16 mouse cellular contexts compared by ENCODE assay signal in genomic region chr8:31584661-31585060, GRCm38 (mm10).
A peak's percentile ranks its signal among the peaks of the same experiment; 100 is the strongest.
DNase-seq lines count a peak whose midpoint lies in the region; ATAC-seq and TF ChIP-seq lines count a peak whose summit lies in the region.
"Had no signal": no experiment of that assay in that cellular context is flagged by ENCODE, and none has a peak within 500 bp of the region (broad histone marks: within the 10 kb centered on the region; RNA-seq: fewer than 3 reads in every experiment).

No protein-coding gene starts in this region.

- no peaks in the 10 kb centered on the region for H3K27me3 ChIP-seq in lung, embryonic 14.5 days (ENCODE audit: insufficient read depth, low read length)
- no peaks in the 10 kb centered on the region for H3K27me3 ChIP-seq in lung, embryonic 16.5 days (ENCODE audit: control insufficient read depth, insufficient read depth, low read depth, low read length)
- H3K27me3 ChIP-seq: embryonic facial prominence, embryonic 12.5 days had no signal

- H3K4me1 ChIP-seq in lung, embryonic 14.5 days (ENCODE audit: insufficient read depth), result no peaks in the 10 kb centered on the region
- no peaks in the 10 kb centered on the region for H3K4me1 ChIP-seq in lung, embryonic 16.5 days (replicated peaks; ENCODE audit: control insufficient read depth, insufficient read depth, low read length)
- H3K4me1 ChIP-seq: embryonic facial prominence, embryonic 10.5 days; embryonic facial prominence, embryonic 12.5 days had no signal

- no peak overlapping the region for H3K4me2 ChIP-seq in lung, embryonic 14.5 days
- no peak overlapping the region for H3K4me2 ChIP-seq in lung, embryonic 16.5 days (ENCODE audit: low read depth, low read length)
- H3K4me2 ChIP-seq: embryonic facial prominence, embryonic 12.5 days had no signal

- H3K9me3 ChIP-seq in lung, embryonic 14.5 days (ENCODE audit: low read depth, low read length), result no peaks in the 10 kb centered on the region; the same call in 1 of the 2 replicates
- peaks cover 3% of the 10 kb centered on the region; the same call in 1 of the 2 replicates for H3K9me3 ChIP-seq in lung, embryonic 16.5 days (ENCODE audit: control insufficient read depth, low read length)
- H3K9me3 ChIP-seq: embryonic facial prominence, embryonic 12.5 days had no signal

- 55% methylated on average over 1 of the region's 1 CpGs for WGBS in lung, embryonic 14.5 days
- WGBS in lung, embryonic 16.5 days, result 54% methylated on average over 1 of the region's 1 CpGs

- H3K36me3 ChIP-seq in lung, embryonic 14.5 days (ENCODE audit: insufficient read depth), result no peaks in the 10 kb centered on the region
- no peaks in the 10 kb centered on the region for H3K36me3 ChIP-seq in lung, embryonic 16.5 days (ENCODE audit: control insufficient read depth, insufficient read depth, low read length)
- H3K36me3 ChIP-seq: embryonic facial prominence, embryonic 10.5 days; embryonic facial prominence, embryonic 12.5 days had no signal

- peak; percentile 90; the same call in 1 of the 2 replicates for ATAC-seq in lung, embryonic 14.5 days (ENCODE audit: insufficient read depth)
- peak; percentile 76 for ATAC-seq in lung, embryonic 16.5 days (ENCODE audit: low read depth)
- ATAC-seq: forebrain, embryonic 14.5 days; forebrain, embryonic 16.5 days had no signal

- no peak overlapping the region for H3K4me3 ChIP-seq in lung, embryonic 14.5 days (ENCODE audit: low read depth, low read length)
- H3K4me3 ChIP-seq in lung, embryonic 16.5 days (ENCODE audit: low read length), result no peak overlapping the region
- H3K4me3 ChIP-seq: embryonic facial prominence, embryonic 10.5 days; embryonic facial prominence, embryonic 12.5 days had no signal

- no peak overlapping the region for H3K27ac ChIP-seq in lung, embryonic 14.5 days (ENCODE audit: low read depth)
- H3K27ac ChIP-seq in lung, embryonic 16.5 days (ENCODE audit: low read length), result no peak overlapping the region
- H3K27ac ChIP-seq: embryonic facial prominence, embryonic 10.5 days; embryonic facial prominence, embryonic 12.5 days had no signal

- TF ChIP-seq CTCF in lung, embryonic 14.5 days (IDR thresholded peaks at IDR 0.05; ENCODE audit: low read depth), result no peak

- no peak overlapping the region for H3K9ac ChIP-seq in lung, embryonic 14.5 days
- no peak overlapping the region for H3K9ac ChIP-seq in lung, embryonic 16.5 days (ENCODE audit: low read length)
- H3K9ac ChIP-seq: embryonic facial prominence, embryonic 12.5 days had no signal

- peak; percentile 77 for DNase-seq in lung, embryonic 14.5 days
- DNase-seq in lung, postnatal 25 days (ENCODE audit: low spot score), result no peak
- DNase-seq in lung, postnatal 4 days, result no peak
- DNase-seq in yolk sac, embryonic 10.5 days (ENCODE audit: low spot score), result no peak
- DNase-seq: adrenal gland, adult 2 months; adrenal gland, postnatal 10 days; adrenal gland, postnatal 25 days; cerebellum, adult 11-12 months; cerebellum, adult 2 months; cerebellum, adult 9-10 months; cerebellum, postnatal 25 days had no signal
